Mouse (Mus musculus) hindbrain, embryonic 16.5 days (tissue): ENCODE measurements around the gene Slc22a14. TPM values are rescaled to one million over a fixed set of nuclear protein-coding genes. Genes with fewer than 3 reads are reported as not detected.
A peak's percentile ranks its signal among the peaks of the same experiment; 100 is the strongest.
"Not testable (repeated sequence)": the region's sequence is repeated elsewhere in the genome, so short reads cannot be mapped to it uniquely, and the experiment has no call there.

Experiments
- ATAC-seq: fragments of 200-750 bp; cut with Nextera tagmentation; 2 replicates; pipeline ENCODE4 v1.8.0; 2017; ENCODE audit warnings: moderate TSS enrichment, moderate library complexity
- H3K27ac ChIP-seq: fragments of 300-500 bp; sonication (generic); 2 replicates; pipeline ENCODE4 v1.5.1; 2014; ENCODE audit warnings: low read depth, mild to moderate bottlenecking, control low read depth, low read length, moderate library complexity
- H3K27me3 ChIP-seq: fragments of 300-500 bp; sonication (generic); replicated peaks from 2 replicates; pipeline ENCODE4 v1.6.1; 2014; ENCODE audit warnings: low read length; ENCODE audit not compliant: control insufficient read depth, insufficient read depth
- H3K36me3 ChIP-seq: fragments of 300-500 bp; sonication (generic); 2 replicates; pipeline ENCODE4 v1.6.1; 2014; ENCODE audit warnings: mild to moderate bottlenecking, low read length, moderate library complexity, mixed read lengths; ENCODE audit not compliant: control insufficient read depth, insufficient read depth
- H3K4me1 ChIP-seq: fragments of 300-500 bp; sonication (generic); 2 replicates; pipeline ENCODE4 v1.6.1; 2014; ENCODE audit warnings: low read depth, low read length; ENCODE audit not compliant: control insufficient read depth, insufficient read depth
- H3K4me2 ChIP-seq: fragments of 300-500 bp; sonication (generic); 2 replicates; pipeline ENCODE4 v1.6.1; 2014; ENCODE audit warnings: mild to moderate bottlenecking, low read length, control low read depth, moderate library complexity
- H3K4me3 ChIP-seq: fragments of 300-500 bp; sonication (generic); 2 replicates; pipeline ENCODE4 v1.5.1; 2014; ENCODE audit warnings: mild to moderate bottlenecking, low read length, control low read depth, moderate library complexity
- H3K9ac ChIP-seq: fragments of 300-500 bp; sonication (generic); 2 replicates; pipeline ENCODE4 v1.6.1; 2014; ENCODE audit warnings: low read depth, mild to moderate bottlenecking, control low read depth, low read length, moderate library complexity
- H3K9me3 ChIP-seq: fragments of 300-500 bp; sonication (generic); 2 replicates; pipeline ENCODE4 v1.6.1; 2014; ENCODE audit warnings: mild to moderate bottlenecking, low read length, moderate library complexity; ENCODE audit not compliant: control insufficient read depth
- WGBS: fragments of 180-500 bp; shearing (Covaris S2); extraction: QIAGEN DNeasy Blood & Tissue Kit; methylation state at CpG from one replicate; pipeline ENCODE4 v1.1.7; 2014; 5-methylcytosine and 5-hydroxymethylcytosine counted together
- polyA plus RNA-seq: library from polyadenylated mRNA; unstranded; fragments of >200 nt; fragmentation: Nextera tagmentation; extraction: Ambion mirVana; gene quantifications from 2 replicates; pipeline ENCODE4 v1.2.1, GENCODE M21; 2015

Slc22a14 gene
- polyA plus RNA-seq, 1 experiment from 2014 or later: 0.08 TPM

- Histone ChIP-seq H3K4me2 (peak overlapping the region; percentile 93), H3K4me3 (peak overlapping the region; percentile 94), H3K9me3 (no peaks in the 10 kb centered on the region), H3K27ac (peak overlapping the region; percentile 98; the same call in 1 of the 2 replicates), H3K27me3 (no peaks in the 10 kb centered on the region), H3K36me3 (no peaks in the 10 kb centered on the region), H3K4me1 (peaks cover 28% of the 10 kb centered on the region), H3K9ac (peak overlapping the region; percentile 99)
- 2% methylated on average over 7 of the region's 7 CpGs for WGBS
- no peak for ATAC-seq
Observed at GRCm38 (mm10) chr9:119401351-119401750, 36.0 kb upstream of the Slc22a14 start.

- WGBS: 78% methylated on average over 1 of the region's 1 CpGs
- Histone ChIP-seq H3K27ac (no peak overlapping the region), H3K4me3 (no peak overlapping the region), H3K9me3 (no peaks in the 10 kb centered on the region), H3K36me3 (no peaks in the 10 kb centered on the region), H3K4me2 (no peak overlapping the region), H3K27me3 (no peaks in the 10 kb centered on the region), H3K4me1 (no peaks in the 10 kb centered on the region), H3K9ac (no peak overlapping the region)
- no peak for ATAC-seq
Observed at GRCm38 (mm10) chr9:119394808-119395207, 29.5 kb upstream of the Slc22a14 start.

- WGBS: 86% methylated on average over 2 of the region's 2 CpGs
- no peak overlapping the region for H3K4me2 ChIP-seq
- H3K27ac ChIP-seq: no peak overlapping the region
- no peaks in the 10 kb centered on the region for H3K36me3 ChIP-seq
- no peaks in the 10 kb centered on the region for H3K27me3 ChIP-seq
- ATAC-seq: no peak
- no peak overlapping the region for H3K9ac ChIP-seq
- no peaks in the 10 kb centered on the region for H3K4me1 ChIP-seq
- no peaks in the 10 kb centered on the region for H3K9me3 ChIP-seq
- no peak overlapping the region for H3K4me3 ChIP-seq
Observed at GRCm38 (mm10) chr9:119390214-119390613, 24.9 kb upstream of the Slc22a14 start.

- Histone ChIP-seq H3K4me3 (no peak overlapping the region), H3K4me2 (no peak overlapping the region), H3K27ac (no peak overlapping the region), H3K27me3 (no peaks in the 10 kb centered on the region), H3K36me3 (no peaks in the 10 kb centered on the region), H3K4me1 (no peaks in the 10 kb centered on the region), H3K9me3 (no peaks in the 10 kb centered on the region), H3K9ac (no peak overlapping the region)
- no peak for ATAC-seq
- 63% methylated on average over 5 of the region's 5 CpGs for WGBS
Observed at GRCm38 (mm10) chr9:119388956-119389355, 23.6 kb upstream of the Slc22a14 start.

GRCm38 (mm10) chr9:119382603-119383002, 17.2 kb upstream of the Slc22a14 start:
- Histone ChIP-seq H3K4me3 (no peak overlapping the region), H3K9me3 (no peaks in the 10 kb centered on the region), H3K9ac (no peak overlapping the region), H3K4me1 (no peaks in the 10 kb centered on the region), H3K27me3 (no peaks in the 10 kb centered on the region), H3K27ac (no peak overlapping the region), H3K36me3 (no peaks in the 10 kb centered on the region), H3K4me2 (no peak overlapping the region)
- no peak for ATAC-seq
- 66% methylated on average over 6 of the region's 6 CpGs for WGBS

GRCm38 (mm10) chr9:119378231-119378630, 12.9 kb upstream of the Slc22a14 start:
- WGBS: 89% methylated on average over 4 of the region's 4 CpGs

GRCm38 (mm10) chr9:119375556-119375955, 10.2 kb upstream of the Slc22a14 start:
- Histone ChIP-seq H3K36me3 (no peaks in the 10 kb centered on the region), H3K4me1 (no peaks in the 10 kb centered on the region), H3K9ac (no peak overlapping the region), H3K9me3 (no peaks in the 10 kb centered on the region), H3K27ac (no peak overlapping the region), H3K4me2 (no peak overlapping the region), H3K4me3 (no peak overlapping the region), H3K27me3 (no peaks in the 10 kb centered on the region)
- ATAC-seq: no peak
- 76% methylated on average over 6 of the region's 6 CpGs for WGBS

More at GRCm38 (mm10) chr9:119378231-119378630, 12.9 kb upstream of the Slc22a14 start:
- Histone ChIP-seq H3K4me1 (no peaks in the 10 kb centered on the region), H3K4me3 (no peak overlapping the region), H3K4me2 (no peak overlapping the region), H3K9me3 (no peaks in the 10 kb centered on the region), H3K9ac (no peak overlapping the region), H3K36me3 (no peaks in the 10 kb centered on the region), H3K27ac (no peak overlapping the region), H3K27me3 (no peaks in the 10 kb centered on the region)
- ATAC-seq: no peak

GRCm38 (mm10) chr9:119375008-119375407, 9.7 kb upstream of the Slc22a14 start:
- no peak for ATAC-seq
- WGBS: 79% methylated on average over 3 of the region's 3 CpGs
- no peak overlapping the region for H3K4me2 ChIP-seq

GRCm38 (mm10) chr9:119371251-119371650, 5.9 kb upstream of the Slc22a14 start:
- no peaks in the 10 kb centered on the region for H3K9me3 ChIP-seq
- no peaks in the 10 kb centered on the region for H3K36me3 ChIP-seq
- H3K9ac ChIP-seq: no peak overlapping the region
- ATAC-seq: no peak
- no peak overlapping the region for H3K4me2 ChIP-seq
- no peak overlapping the region for H3K4me3 ChIP-seq
- no peak overlapping the region for H3K27ac ChIP-seq
- WGBS: 70% methylated on average over 4 of the region's 4 CpGs
- H3K27me3 ChIP-seq: no peaks in the 10 kb centered on the region
- H3K4me1 ChIP-seq: no peaks in the 10 kb centered on the region

More at GRCm38 (mm10) chr9:119375008-119375407, 9.7 kb upstream of the Slc22a14 start:
- Histone ChIP-seq H3K4me1 (no peaks in the 10 kb centered on the region), H3K4me3 (no peak overlapping the region), H3K9me3 (no peaks in the 10 kb centered on the region), H3K9ac (no peak overlapping the region), H3K36me3 (no peaks in the 10 kb centered on the region), H3K27me3 (no peaks in the 10 kb centered on the region), H3K27ac (no peak overlapping the region)

GRCm38 (mm10) chr9:119370770-119371169, 5.4 kb upstream of the Slc22a14 start:
- H3K27me3 ChIP-seq, ATAC-seq, H3K9ac ChIP-seq, H3K4me3 ChIP-seq, H3K9me3 ChIP-seq, H3K27ac ChIP-seq, H3K36me3 ChIP-seq, H3K4me1 ChIP-seq, H3K4me2 ChIP-seq: not testable (repeated sequence)
- WGBS: 85% methylated on average over 4 of the region's 4 CpGs
